Mouse (Mus musculus) MEL (cell line): Measurements from ENCODE around the gene Slu7. TPM values are rescaled to one million over a fixed set of nuclear protein-coding genes. Genes with fewer than 3 reads are reported as not detected.

Experiments
- DNase-seq: peaks from one replicate; pipeline ENCODE4 v3.0.0; 2011; ENCODE audit warnings: low read depth, low spot score
- H3K27ac ChIP-seq: 2 replicates; pipeline ENCODE4 v1.5.1; 2012; ENCODE audit warnings: low read depth, mild to moderate bottlenecking, control low read depth, low read length, moderate library complexity; ENCODE audit not compliant: control insufficient read depth
- H3K27me3 ChIP-seq, 2 experiments: fragments of 150-350 bp in 1 of 2; sonication (generic) in 1 of 2; 2 replicates each; pipeline ENCODE4 v1.6.1; 2012; ENCODE audit warnings: low read length in 2 of 2, mild to moderate bottlenecking in 2 of 2, improper control_type of control experiment in 1 of 2, moderate library complexity in 1 of 2; ENCODE audit not compliant: insufficient read depth in 2 of 2, control insufficient read depth in 1 of 2
- H3K36me3 ChIP-seq, 2 experiments: 2 replicates each; pipeline ENCODE4 v1.6.1; 2012 to 2014; ENCODE audit warnings: low read length in 2 of 2, improper control_type of control experiment in 1 of 2, inconsistent platforms in 1 of 2, mild to moderate bottlenecking in 1 of 2; ENCODE audit not compliant: insufficient read depth in 2 of 2, control insufficient read depth in 1 of 2
- H3K4me1 ChIP-seq, 2 experiments: fragments of 150-350 bp in 1 of 2; sonication (generic) in 1 of 2; 2 replicates each; pipeline ENCODE4 v1.6.1; 2012; ENCODE audit warnings: low read length in 2 of 2, improper control_type of control experiment in 1 of 2, mild to moderate bottlenecking in 1 of 2; ENCODE audit not compliant: insufficient read depth in 2 of 2, control insufficient read depth in 1 of 2
- H3K4me3 ChIP-seq, 2 experiments: fragments of 150-350 bp in 1 of 2; sonication (generic) in 1 of 2; 2 replicates each; pipeline ENCODE4 v1.5.1; 2012; ENCODE audit warnings: low read depth in 2 of 2, low read length in 2 of 2, mild to moderate bottlenecking in 2 of 2, moderate library complexity in 2 of 2, control low read depth in 1 of 2, improper control_type of control experiment in 1 of 2; ENCODE audit not compliant: control insufficient read depth in 1 of 2, insufficient read depth in 1 of 2
- H3K79me2 ChIP-seq: 2 replicates; pipeline ENCODE4 v1.6.1; 2012; ENCODE audit warnings: mild to moderate bottlenecking, low read length, moderate library complexity; ENCODE audit not compliant: control insufficient read depth, poor library complexity, insufficient read depth
- H3K9ac ChIP-seq: 2 replicates; pipeline ENCODE4 v1.6.1; 2012; ENCODE audit warnings: low read depth, mild to moderate bottlenecking, control low read depth, low read length, moderate library complexity; ENCODE audit not compliant: control insufficient read depth, poor library complexity, severe bottlenecking
- H3K9me3 ChIP-seq: fragments of 150-350 bp; sonication (generic); replicated peaks from 2 replicates; pipeline ENCODE4 v1.6.1; 2012; ENCODE audit warnings: mild to moderate bottlenecking, low read length, improper control_type of control experiment, moderate library complexity; ENCODE audit not compliant: insufficient read depth
- CHD1 ChIP-seq: IDR thresholded peaks from 2 replicates; pipeline ENCODE4 v1.6.1; 2012; ENCODE audit warnings: low read depth, mild to moderate bottlenecking, inconsistent platforms, low read length, improper control_type of control experiment
- CHD2 ChIP-seq: IDR thresholded peaks from 2 replicates; pipeline ENCODE4 v1.6.1; 2011; ENCODE audit warnings: low read length, improper control_type of control experiment
- CTCF ChIP-seq, 3 experiments: IDR thresholded peaks in 2 of 3; conservative IDR thresholded peaks in 1 of 3; 2 replicates each; pipeline ENCODE4 v1.5.1; 2011 to 2012; ENCODE audit warnings: low read length in 3 of 3, low read depth in 2 of 3, mild to moderate bottlenecking in 2 of 3, improper control_type of control experiment in 1 of 3, inconsistent platforms in 1 of 3, mixed read lengths in 1 of 3, moderate library complexity in 1 of 3; ENCODE audit not compliant: control insufficient read depth in 1 of 3, insufficient read depth in 1 of 3, poor library complexity in 1 of 3, severe bottlenecking in 1 of 3
- E2F4 ChIP-seq: IDR thresholded peaks from 2 replicates; pipeline ENCODE4 v1.6.1; 2011; ENCODE audit warnings: low read depth, low read length, improper control_type of control experiment, borderline replicate concordance
- ELF1 ChIP-seq: IDR thresholded peaks from 2 replicates; pipeline ENCODE4 v1.6.1; 2014; ENCODE audit warnings: low read depth, mild to moderate bottlenecking, inconsistent platforms, low read length, improper control_type of control experiment, moderate library complexity
- ETS1 ChIP-seq: IDR thresholded peaks from 2 replicates; pipeline ENCODE4 v1.6.1; 2012; ENCODE audit warnings: low read depth, mild to moderate bottlenecking, inconsistent platforms, low read length, improper control_type of control experiment, moderate library complexity
- GATA1 ChIP-seq: IDR thresholded peaks from 2 replicates; pipeline ENCODE4 v1.6.1; 2011; ENCODE audit warnings: low read depth, low read length, improper control_type of control experiment
- JUND ChIP-seq: IDR thresholded peaks from 2 replicates; pipeline ENCODE4 v1.6.1; 2011; ENCODE audit warnings: low read depth, mild to moderate bottlenecking, improper control_type of control experiment, low read length
- KAT2A ChIP-seq: conservative IDR thresholded peaks from 2 replicates; pipeline ENCODE4 v1.6.1; 2012; ENCODE audit warnings: low read depth, low read length, improper control_type of control experiment, inconsistent platforms
- MAX ChIP-seq: IDR thresholded peaks from 2 replicates; pipeline ENCODE4 v1.6.1; 2011; ENCODE audit warnings: low read length, improper control_type of control experiment
- MXI1 ChIP-seq: IDR thresholded peaks from 2 replicates; pipeline ENCODE4 v1.6.1; 2011; ENCODE audit warnings: mild to moderate bottlenecking, low read depth, low read length, improper control_type of control experiment
- NELFE ChIP-seq: IDR thresholded peaks from 2 replicates; pipeline ENCODE4 v1.6.1; 2011; ENCODE audit warnings: low read depth, low read length, improper control_type of control experiment
- NRF1 ChIP-seq: IDR thresholded peaks from 2 replicates; pipeline ENCODE4 v1.6.1; 2014; ENCODE audit warnings: low read depth, mild to moderate bottlenecking, inconsistent platforms, low read length, improper control_type of control experiment, moderate library complexity; ENCODE audit not compliant: poor library complexity, insufficient read depth, severe bottlenecking
- POLR2AphosphoS2 ChIP-seq: IDR thresholded peaks from 2 replicates; pipeline ENCODE4 v1.6.1; 2011; ENCODE audit warnings: low read length, improper control_type of control experiment
- POLR2AphosphoS5 ChIP-seq: IDR thresholded peaks from 2 replicates; pipeline ENCODE4 v1.6.1; 2012; ENCODE audit warnings: low read depth, borderline replicate concordance, mild to moderate bottlenecking, inconsistent platforms, low read length, moderate library complexity, mixed read lengths
- RAD21 ChIP-seq: IDR thresholded peaks from 2 replicates; pipeline ENCODE4 v1.6.1; 2011; ENCODE audit warnings: mild to moderate bottlenecking, low read depth, low read length, improper control_type of control experiment
- RCOR1 ChIP-seq: IDR thresholded peaks from 2 replicates; pipeline ENCODE4 v1.6.1; 2012; ENCODE audit warnings: low read depth, mild to moderate bottlenecking, inconsistent platforms, low read length, improper control_type of control experiment
- SIN3A ChIP-seq: IDR thresholded peaks from 2 replicates; pipeline ENCODE4 v1.6.1; 2012; ENCODE audit warnings: low read length, improper control_type of control experiment, inconsistent platforms
- SMC3 ChIP-seq: IDR thresholded peaks from 2 replicates; pipeline ENCODE4 v1.6.1; 2011; ENCODE audit warnings: low read depth, low read length, improper control_type of control experiment
- TAL1 ChIP-seq: IDR thresholded peaks from 2 replicates; pipeline ENCODE4 v1.6.1; 2012; ENCODE audit warnings: mild to moderate bottlenecking, inconsistent platforms, low read length, moderate library complexity, mixed read lengths
- TBP ChIP-seq: IDR thresholded peaks from 2 replicates; pipeline ENCODE4 v1.8.0; 2011; ENCODE audit warnings: low read depth, low read length, improper control_type of control experiment
- TCF12 ChIP-seq: IDR thresholded peaks from 2 replicates; pipeline ENCODE4 v1.6.1; 2014; ENCODE audit warnings: low read depth, mild to moderate bottlenecking, inconsistent platforms, low read length, improper control_type of control experiment, moderate library complexity
- UBTF ChIP-seq: IDR thresholded peaks from 2 replicates; pipeline ENCODE4 v1.6.1; 2012; ENCODE audit warnings: low read depth, mild to moderate bottlenecking, inconsistent platforms, low read length, improper control_type of control experiment, moderate library complexity, borderline replicate concordance; ENCODE audit not compliant: insufficient read depth
- USF1 ChIP-seq: IDR thresholded peaks from 2 replicates; pipeline ENCODE4 v1.6.1; 2014; ENCODE audit warnings: low read depth, mild to moderate bottlenecking, inconsistent platforms, low read length, improper control_type of control experiment, moderate library complexity
- USF2 ChIP-seq, 2 experiments: IDR thresholded peaks; 2 replicates each; pipeline ENCODE4 v1.6.1; 2011 to 2012; ENCODE audit warnings: improper control_type of control experiment in 2 of 2, low read length in 2 of 2, borderline replicate concordance in 1 of 2, inconsistent platforms in 1 of 2, low read depth in 1 of 2, mild to moderate bottlenecking in 1 of 2; ENCODE audit not compliant: insufficient read depth in 1 of 2
- ZC3H11A ChIP-seq: IDR thresholded peaks from 2 replicates; pipeline ENCODE4 v1.6.1; 2012; ENCODE audit warnings: low read depth, mild to moderate bottlenecking, inconsistent platforms, low read length, improper control_type of control experiment
- ZMIZ1 ChIP-seq: IDR thresholded peaks from 2 replicates; pipeline ENCODE4 v1.6.1; 2012; ENCODE audit warnings: low read depth, mild to moderate bottlenecking, inconsistent platforms, low read length, improper control_type of control experiment, moderate library complexity
- ZNF384 ChIP-seq: IDR thresholded peaks from 2 replicates; pipeline ENCODE4 v1.6.1; 2012; ENCODE audit warnings: low read depth, mild to moderate bottlenecking, inconsistent platforms, low read length, improper control_type of control experiment
- polyA plus RNA-seq, 2 experiments: library from polyadenylated mRNA; stranded (reverse) in 1 of 2; unstranded in 1 of 2; fragments of >175 nt in 1 of 2; fragments of >200 nt in 1 of 2; gene quantifications; 2 replicates each; pipeline versions ENCODE4 v1.2.1 to v1.2.4; 2012; ENCODE audit warnings: low replicate concordance in 2 of 2, low read depth in 1 of 2; ENCODE audit not compliant: insufficient read length in 2 of 2, insufficient read depth in 1 of 2, missing spikeins in 1 of 2
- total RNA-seq: library from RNA; depleted of rRNA; stranded (reverse); fragments of 300-350 nt; gene quantifications from 2 replicates; pipeline ENCODE4 v1.2.3, GENCODE M21; 2012

The Slu7 gene
- total and polyA plus RNA-seq, 3 experiments, result 41.6 to 149 (median 46.0) TPM

DNA sequence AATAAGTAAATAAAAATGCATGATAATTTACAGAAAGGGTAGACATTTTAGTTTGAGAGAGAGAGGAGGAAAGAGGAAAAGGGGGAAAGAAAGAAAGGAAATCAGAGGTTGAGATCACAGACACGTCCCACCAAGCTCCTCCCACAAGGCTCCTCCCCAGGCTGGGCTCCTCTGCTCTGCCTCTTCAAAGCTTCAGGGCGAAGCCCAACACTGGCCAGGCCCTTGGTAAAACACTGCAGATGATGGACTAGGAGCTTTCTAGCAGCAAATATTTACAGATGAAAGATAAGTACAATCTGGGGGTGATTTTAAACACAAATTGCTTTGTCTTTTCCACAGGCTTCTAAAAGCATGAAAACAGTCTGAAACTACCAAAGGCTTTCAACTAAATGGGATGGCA lies 40.8 kb upstream of the Slu7 start:
- Histone ChIP-seq H3K4me1 (no peaks in the 10 kb centered on the region), H3K27ac (no peak overlapping the region), H3K27me3 (no peaks in the 10 kb centered on the region; a peak in 1 of 4 replicates), H3K9me3 (no peaks in the 10 kb centered on the region), H3K79me2 (no peaks in the 10 kb centered on the region), H3K4me3 (no peak overlapping the region), H3K36me3 (no peaks in the 10 kb centered on the region), H3K9ac (no peak overlapping the region)
- no peak for DNase-seq
- TF ChIP-seq TCF12 (no peak), CHD2 (no peak), RAD21 (no peak), SIN3A (no peak), ETS1 (no peak), SMC3 (no peak), USF2 (IDR thresholded peaks at IDR 0.05; ENCODE audit: borderline replicate concordance in 1 of 2, insufficient read depth in 1 of 2, low read depth in 1 of 2, low read length in 2 of 2) (no peak), CTCF (IDR thresholded peaks at IDR 0.05 in 2 of 3, conservative IDR thresholded peaks at IDR 0.05 in 1 of 3; ENCODE audit: control insufficient read depth in 1 of 3, insufficient read depth in 1 of 3, low read depth in 2 of 3, low read length in 3 of 3, poor library complexity in 1 of 3, severe bottlenecking in 1 of 3) (no peak), MAX (no peak), POLR2AphosphoS2 (no peak), ZMIZ1 (no peak), RCOR1 (no peak), GATA1 (no peak), ELF1 (no peak), TAL1 (no peak), NELFE (no peak)

DNA sequence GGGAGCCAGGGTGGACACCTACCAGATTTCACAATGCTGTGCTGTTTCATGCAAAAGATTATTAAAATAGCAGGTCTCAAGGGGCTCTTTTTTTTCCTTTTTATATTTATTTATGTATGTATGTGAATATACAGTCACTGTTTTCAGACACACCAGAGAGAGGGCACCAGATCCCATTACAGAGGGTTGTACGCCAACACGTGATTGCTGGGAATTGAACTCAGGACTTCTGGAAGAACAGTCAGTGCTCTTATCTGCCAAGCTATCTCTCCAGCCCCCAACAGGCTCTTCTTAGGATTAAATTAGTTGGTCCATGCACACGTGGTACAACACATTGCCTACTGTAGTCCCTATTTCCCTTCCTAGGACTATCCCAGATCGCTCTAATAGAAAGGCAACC lies 40.2 kb upstream of the Slu7 start:
- no peak for DNase-seq
- Histone ChIP-seq H3K9me3 (no peaks in the 10 kb centered on the region), H3K27ac (no peak overlapping the region), H3K4me3 (no peak overlapping the region), H3K27me3 (no peaks in the 10 kb centered on the region), H3K36me3 (no peaks in the 10 kb centered on the region), H3K4me1 (no peaks in the 10 kb centered on the region), H3K79me2 (no peaks in the 10 kb centered on the region), H3K9ac (no peak overlapping the region)
- TF ChIP-seq POLR2AphosphoS5 (no peak), GATA1 (no peak), ZMIZ1 (no peak), KAT2A (no peak), RCOR1 (no peak), JUND (no peak), CTCF (IDR thresholded peaks at IDR 0.05 in 2 of 3, conservative IDR thresholded peaks at IDR 0.05 in 1 of 3; ENCODE audit: control insufficient read depth in 1 of 3, insufficient read depth in 1 of 3, low read depth in 2 of 3, low read length in 3 of 3, poor library complexity in 1 of 3, severe bottlenecking in 1 of 3) (no peak), SIN3A (no peak), MAX (no peak), MXI1 (no peak), SMC3 (no peak), TBP (no peak), ZNF384 (no peak), E2F4 (no peak), UBTF (no peak), USF1 (no peak), ZC3H11A (no peak), CHD1 (no peak), NRF1 (no peak), ELF1 (no peak)
